Mouse (Mus musculus): ENCODE results near the gene Ptprr. TPM values are rescaled to one million over a fixed set of nuclear protein-coding genes. Genes with fewer than 3 reads are reported as not detected.
A peak's percentile ranks its signal among the peaks of the same experiment; 100 is the strongest.

Gene Ptprr
- total RNA-seq, 2 experiments from 2014 or later = 3.8 to 4.3 TPM

GRCm38 (mm10) chr10:116264521-116264920, 246.5 kb downstream of the Ptprr start:
- no peak for DNase-seq (ENCODE audit: low spot score in 2 of 2)

GRCm38 (mm10) chr10:116266561-116267433, 248.8 kb downstream of the Ptprr start:
- DNase-seq (ENCODE audit: low spot score in 2 of 2) = peak in 1 of 2 experiments; percentile 39

- DNase-seq (ENCODE audit: low spot score in 2 of 2) = no peak
Observed at GRCm38 (mm10) chr10:116267434-116267822, 249.4 kb downstream of the Ptprr start.

- DNase-seq (ENCODE audit: low spot score in 2 of 2) = no peak
Observed at GRCm38 (mm10) chr10:116268343-116268742, 250.3 kb downstream of the Ptprr start.

GRCm38 (mm10) chr10:116270646-116271469, 252.8 kb downstream of the Ptprr start:
- no peak for DNase-seq (ENCODE audit: low spot score in 2 of 2)

- no peak for DNase-seq (ENCODE audit: low spot score in 2 of 2)
Observed at GRCm38 (mm10) chr10:116271470-116271915, 253.5 kb downstream of the Ptprr start.

- DNase-seq (ENCODE audit: low spot score in 2 of 2) = no peak
Observed at GRCm38 (mm10) chr10:116272156-116272555, 254.1 kb downstream of the Ptprr start.

GRCm38 (mm10) chr10:116275280-116275679, 257.3 kb downstream of the Ptprr start, which contains the start of gene Ptprb:
TSS of gene Ptprb (plus strand) at chr10:116275523.
- no peak for DNase-seq (ENCODE audit: low spot score in 2 of 2)

GRCm38 (mm10) chr10:116286697-116287344, 268.8 kb downstream of the Ptprr start:
- DNase-seq (ENCODE audit: low spot score in 2 of 2) = no peak

- DNase-seq (ENCODE audit: low spot score in 2 of 2) = no peak
Observed at GRCm38 (mm10) chr10:116288130-116288529, 270.1 kb downstream of the Ptprr start.

GRCm38 (mm10) chr10:116290483-116290882, 272.5 kb downstream of the Ptprr start:
- DNase-seq (ENCODE audit: low spot score in 2 of 2) = no peak

- no peak for DNase-seq (ENCODE audit: low spot score in 2 of 2)
Observed at GRCm38 (mm10) chr10:116291153-116291755, 273.2 kb downstream of the Ptprr start.

- no peak for DNase-seq (ENCODE audit: low spot score in 2 of 2)
Observed at GRCm38 (mm10) chr10:116296439-116296838, 278.4 kb downstream of the Ptprr start.

- no peak for DNase-seq (ENCODE audit: low spot score in 2 of 2)
Observed at GRCm38 (mm10) chr10:116297854-116298253, 279.8 kb downstream of the Ptprr start.

GRCm38 (mm10) chr10:116300824-116301223, 282.8 kb downstream of the Ptprr start:
- DNase-seq (ENCODE audit: low spot score in 2 of 2) = no peak

GRCm38 (mm10) chr10:116301258-116301657, 283.2 kb downstream of the Ptprr start:
- peak; percentile 9 to 54 for DNase-seq (ENCODE audit: low spot score in 2 of 2)

- DNase-seq (ENCODE audit: low spot score in 2 of 2) = no peak
Observed at GRCm38 (mm10) chr10:116304355-116304754, 286.3 kb downstream of the Ptprr start.

GRCm38 (mm10) chr10:116309460-116309859, 291.4 kb downstream of the Ptprr start:
- no peak for DNase-seq (ENCODE audit: low spot score in 2 of 2)

GRCm38 (mm10) chr10:116310516-116311210, 292.6 kb downstream of the Ptprr start:
- no peak for DNase-seq (ENCODE audit: low spot score in 2 of 2)

GRCm38 (mm10) chr10:116319246-116319645, 301.2 kb downstream of the Ptprr start:
- peak; percentile 75 to 79 for DNase-seq (ENCODE audit: low spot score in 2 of 2)

Data from adrenal gland, adult 18-20 months (tissue).